Mouse (Mus musculus) left cerebral cortex, adult 18-20 months (tissue): ENCODE data around the gene Hspa8. TPM values are rescaled to one million over a fixed set of nuclear protein-coding genes. Genes with fewer than 3 reads are reported as not detected.
"Not testable (repeated sequence)": the region's sequence is repeated elsewhere in the genome, so short reads cannot be mapped to it uniquely, and the experiment has no call there.

ENCODE experiments used
- DNase-seq, 2 experiments: peaks; one replicate each; pipeline ENCODE4 v3.0.0; 2021 to 2022; ENCODE audit warnings: low spot score in 2 of 2, mixed read lengths in 1 of 2
- long read RNA-seq, 2 experiments: library from polyadenylated mRNA; stranded (forward); transcript quantifications; one replicate each; pipeline ENCODE4 v2.0.0; 2021
- total RNA-seq, 2 experiments: library from RNA; stranded (reverse); gene quantifications; 2 replicates each; pipeline ENCODE4 v1.2.3; 2021

Hspa8 gene
- 1,000 to 10,000 TPM; 2,352 to 2,482 TPM for total RNA-seq
- long read RNA-seq, experiment 1, transcript Hspa8-201 (9 exons, 2,394 nt): major isoform, 3,128 of 3,304 reads
- long read RNA-seq, experiment 1, partial matches to known transcripts: 129 of 3,304 reads
- long read RNA-seq, experiment 1, other reads (novel, unspliced or antisense): 47 of 3,304 reads
- long read RNA-seq, experiment 2, transcript Hspa8-201 (9 exons, 2,394 nt): major isoform, 2,200 of 2,310 reads
- long read RNA-seq, experiment 2, partial matches to known transcripts: 79 of 2,310 reads
- long read RNA-seq, experiment 2, other reads (novel, unspliced or antisense): 31 of 2,310 reads

DNA sequence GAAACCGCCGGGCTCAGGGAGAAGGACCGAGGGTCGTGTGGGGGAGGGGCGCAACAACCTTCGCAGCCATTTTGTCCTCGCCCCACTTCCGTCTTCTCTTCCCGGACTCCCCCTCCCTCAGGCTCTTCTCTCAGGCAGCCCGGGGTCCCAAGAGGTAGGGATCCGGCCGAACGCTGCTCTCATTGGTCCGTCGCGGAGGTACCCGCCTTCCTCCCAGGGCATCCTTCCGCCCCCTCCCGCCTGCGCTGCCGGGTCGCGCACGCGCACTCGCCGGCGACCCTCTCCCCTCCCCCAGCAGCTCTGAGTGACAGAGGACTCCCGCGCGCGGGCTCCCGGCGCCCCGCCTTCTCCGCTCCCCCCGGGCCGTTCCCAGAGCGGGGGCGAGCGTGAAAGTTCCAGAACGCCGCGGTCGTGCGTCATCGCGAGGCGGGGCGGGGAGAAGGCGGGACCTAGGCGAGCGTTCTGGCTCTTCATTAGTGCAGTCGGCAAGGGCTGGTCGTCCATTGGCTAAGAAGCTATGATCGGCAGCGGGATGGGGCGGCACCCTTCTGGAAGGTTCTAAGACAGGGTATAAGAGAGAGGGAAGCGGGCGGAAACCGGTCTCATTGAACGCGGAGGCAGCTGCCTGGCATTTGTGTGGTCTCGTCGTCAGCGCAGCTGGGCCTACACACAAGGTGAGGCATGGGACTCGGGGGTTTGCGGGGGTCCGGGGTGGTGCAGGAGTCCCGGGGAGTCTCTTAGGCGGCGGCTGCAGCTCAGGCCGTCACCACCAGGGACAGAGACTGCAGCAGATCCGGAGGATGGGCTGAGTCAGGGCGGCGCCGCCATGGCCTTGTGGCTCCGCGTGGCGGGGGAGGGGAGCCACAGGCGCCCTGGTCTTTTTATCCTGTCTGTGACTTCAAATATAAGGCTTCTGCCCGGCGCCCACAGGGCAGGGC lies at the start of gene Hspa8:
Hspa8 (plus strand) TSS at position 310 of the 938 bp plus-strand sequence.
- peak; percentile 100 for DNase-seq

DNA sequence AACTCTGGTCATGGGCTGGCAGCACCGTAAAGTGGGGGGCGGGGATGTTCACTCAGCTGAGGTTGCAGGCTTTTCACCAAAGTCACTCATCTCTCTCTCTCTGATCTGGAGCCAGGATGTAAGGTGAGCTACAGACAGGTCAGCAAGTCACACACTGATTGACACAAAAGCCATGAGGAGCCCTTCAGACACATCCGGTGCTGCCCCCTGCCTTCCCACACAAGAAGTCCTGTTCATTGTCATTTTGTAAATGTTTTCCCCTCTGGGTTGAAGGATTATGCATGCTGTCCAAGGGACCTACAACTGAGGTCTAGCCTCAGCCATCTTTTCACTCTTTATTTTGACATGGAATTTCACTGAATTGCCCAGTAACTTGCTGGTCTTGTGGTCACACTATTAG lies 49.0 kb upstream of the Hspa8 start:
- no peak for DNase-seq

DNA sequence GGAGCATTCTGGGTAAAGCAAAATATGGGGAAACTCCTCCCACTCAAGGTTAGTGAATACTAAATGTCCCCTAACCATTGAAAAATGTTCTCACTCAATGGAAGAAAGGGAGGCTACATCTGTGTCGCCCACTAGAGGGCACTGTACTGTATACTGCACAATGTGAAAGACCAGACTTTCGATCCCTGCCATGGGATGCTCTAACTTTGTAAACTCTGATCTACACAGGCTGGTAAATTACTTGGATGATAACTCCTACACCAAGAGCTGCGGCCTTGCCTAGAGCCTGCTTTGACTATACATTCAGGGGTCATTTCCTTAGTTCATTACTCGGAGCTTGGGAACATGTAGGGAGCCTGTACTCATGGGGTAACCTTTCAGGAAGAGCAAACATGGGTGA lies 44.4 kb upstream of the Hspa8 start:
- DNase-seq: peak in 1 of 2 experiments; percentile 54

DNA sequence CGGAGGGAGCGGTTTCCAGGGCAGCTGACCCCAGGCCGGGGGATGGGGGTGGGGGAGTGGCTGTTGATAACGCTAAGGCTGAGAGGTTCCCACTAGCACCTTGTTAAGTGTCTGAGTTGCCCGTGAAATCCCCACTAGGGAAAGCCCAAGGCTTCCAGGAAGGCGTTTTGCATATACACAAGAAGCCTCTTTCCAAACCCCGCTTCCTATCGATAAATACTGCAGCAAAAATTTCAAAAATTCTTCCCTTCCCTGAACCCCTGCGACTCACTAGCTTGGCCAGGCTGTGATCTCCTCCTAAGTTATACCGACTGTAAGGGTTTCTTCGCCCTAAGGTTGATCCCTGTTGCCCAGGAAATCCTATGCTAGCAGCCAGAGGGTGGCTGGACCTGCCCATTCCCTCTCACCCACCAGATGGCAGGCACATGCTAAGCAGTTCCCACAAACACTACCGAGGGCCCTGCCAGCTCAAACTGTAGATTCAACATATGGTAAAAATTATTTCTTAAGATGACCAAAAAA lies 43.6 kb upstream of the Hspa8 start:
- peak; percentile 65 to 74 for DNase-seq

DNA sequence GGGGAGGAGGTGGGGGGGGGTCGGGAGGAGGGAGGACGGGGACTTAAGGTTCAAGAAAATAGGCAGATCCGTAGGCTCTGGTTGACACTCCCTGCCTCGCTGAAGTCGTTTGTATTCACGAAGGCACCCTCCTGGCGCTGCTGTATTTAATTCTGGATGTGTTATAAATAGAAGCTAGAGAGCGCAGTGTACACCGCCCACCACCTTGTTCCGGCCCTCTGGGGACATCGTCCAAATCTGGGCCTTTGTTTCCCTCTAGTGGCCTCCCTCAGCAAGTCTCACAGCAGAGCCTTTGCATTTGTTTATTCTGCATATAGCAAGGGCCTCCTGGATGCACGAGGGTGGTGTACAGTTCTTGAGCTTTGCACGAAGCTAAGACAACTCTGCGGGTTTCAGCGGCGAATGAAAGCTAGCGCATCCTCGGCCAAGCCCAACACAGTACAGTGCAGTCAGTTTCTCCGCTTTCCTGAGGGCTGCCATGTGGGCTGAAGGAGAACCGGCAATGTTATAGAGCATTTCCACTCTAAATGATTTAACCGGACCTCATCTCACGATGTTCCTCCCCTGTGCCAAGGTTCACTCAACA lies 43.0 kb upstream of the Hspa8 start:
- DNase-seq: peak; percentile 83 to 90

DNA sequence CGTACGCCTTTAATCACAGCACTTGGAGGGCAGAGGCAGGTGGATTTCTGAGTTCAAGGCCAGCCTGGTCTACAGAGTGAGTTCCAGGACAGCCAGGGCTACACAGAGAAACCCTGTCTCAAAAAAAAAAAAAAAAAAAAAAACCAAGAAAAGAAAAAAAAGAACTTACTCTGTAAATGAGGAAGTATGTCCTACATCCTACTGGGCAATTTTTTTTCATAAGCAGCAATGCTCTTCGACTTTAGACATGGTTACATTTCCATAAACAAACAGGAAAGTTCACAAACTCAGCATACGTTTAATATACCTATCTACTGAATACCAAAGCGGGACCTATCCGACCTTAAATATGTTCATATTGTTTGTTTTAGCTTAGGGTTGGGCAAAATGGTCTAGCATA lies 38.4 kb upstream of the Hspa8 start:
- no peak for DNase-seq

DNA sequence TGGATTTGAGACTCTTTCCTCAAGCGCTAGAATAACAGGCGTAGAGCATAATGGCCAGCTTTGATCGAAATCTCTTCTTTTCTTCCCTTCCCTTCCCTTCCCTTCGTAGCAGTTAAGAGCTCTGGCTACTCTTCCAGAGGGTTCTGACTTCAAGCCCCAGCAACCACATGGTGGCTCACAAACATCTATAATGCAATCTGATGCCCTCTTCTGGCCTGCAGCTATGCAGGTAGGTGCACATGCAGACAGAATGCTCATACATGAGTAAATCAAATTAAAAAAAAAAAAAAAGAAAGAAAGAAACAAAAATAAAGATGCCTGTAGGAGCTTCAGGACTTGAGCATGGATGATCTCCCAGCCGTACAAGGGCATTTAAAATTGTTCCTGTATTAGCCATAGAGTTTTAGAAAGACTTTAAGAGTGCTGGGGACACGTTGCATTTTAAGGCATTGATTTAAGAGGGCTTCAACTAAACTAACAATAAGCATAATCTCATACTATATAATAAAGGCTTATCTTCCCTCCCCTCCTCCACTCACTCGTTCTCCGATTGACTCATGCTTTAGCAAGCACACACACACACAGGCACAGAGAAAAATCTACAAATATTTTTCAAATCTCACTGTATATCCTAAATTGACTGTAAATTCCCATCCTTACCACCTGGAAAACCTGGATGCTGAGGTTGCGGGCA lies 35.8 kb upstream of the Hspa8 start:
- DNase-seq: no peak

DNA sequence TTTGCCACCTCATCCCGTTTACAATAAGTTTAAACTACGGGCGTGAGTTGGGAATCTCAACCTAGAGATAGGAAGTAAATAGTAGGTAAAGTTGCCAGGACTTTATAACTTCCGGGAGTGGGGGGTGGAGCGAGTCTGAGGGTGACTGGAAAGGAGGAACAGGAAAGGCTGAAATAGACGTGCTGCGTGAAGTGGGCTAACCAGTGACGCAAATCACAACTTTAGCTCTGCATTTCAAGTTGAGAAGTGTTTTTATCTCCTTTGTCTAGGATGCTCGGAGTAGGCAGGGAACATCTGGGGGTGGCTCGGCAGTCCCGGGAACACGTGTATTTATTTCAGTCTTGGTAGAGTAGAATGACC lies 35.2 kb upstream of the Hspa8 start:
- DNase-seq: peak; percentile 63 to 73

DNA sequence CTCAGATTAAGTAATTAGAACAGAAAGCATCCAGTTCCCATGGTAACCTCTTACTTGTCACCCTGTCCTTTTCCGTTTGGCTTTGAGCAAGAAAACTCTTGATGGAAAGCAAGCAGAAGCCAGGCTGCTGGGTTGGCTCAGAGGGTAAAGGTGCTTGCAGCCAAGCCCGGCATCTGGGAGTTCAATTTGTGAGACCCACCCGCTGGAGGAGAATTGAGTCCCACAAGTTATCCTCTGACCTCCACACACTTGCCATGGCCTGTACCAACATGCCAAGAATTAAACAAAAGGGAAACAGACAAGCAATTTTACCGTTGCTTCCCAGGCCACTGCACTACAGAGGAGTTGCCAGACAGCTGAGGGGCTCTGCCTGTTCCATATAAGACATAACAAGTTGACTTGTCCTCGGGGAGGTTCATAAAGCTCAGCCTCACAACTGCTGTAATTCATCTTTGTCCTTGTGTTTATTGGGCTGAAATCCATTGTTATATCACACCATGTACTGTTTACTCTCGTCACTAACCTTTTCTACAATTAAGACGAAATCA lies 34.7 kb upstream of the Hspa8 start:
- no peak for DNase-seq

DNA sequence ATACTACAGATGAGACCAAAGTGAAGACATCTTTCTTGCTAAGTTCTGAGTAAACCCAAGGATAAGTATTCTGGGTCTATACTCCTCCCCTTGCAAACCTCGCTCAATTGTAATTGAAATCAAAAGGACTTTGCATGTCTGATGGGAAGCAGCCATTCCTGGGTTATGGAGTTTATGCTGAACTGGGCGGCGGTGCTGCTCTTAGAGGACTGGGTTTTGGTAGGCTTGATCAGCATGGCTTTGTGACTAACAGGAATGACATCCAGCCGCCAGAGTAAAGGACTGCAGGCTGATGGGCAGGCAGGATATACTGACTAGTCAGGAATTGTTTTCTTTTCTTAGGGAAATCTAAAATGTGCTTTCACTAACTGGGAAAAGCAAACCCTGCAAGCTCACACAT lies 32.8 kb upstream of the Hspa8 start:
- DNase-seq: no peak

DNA sequence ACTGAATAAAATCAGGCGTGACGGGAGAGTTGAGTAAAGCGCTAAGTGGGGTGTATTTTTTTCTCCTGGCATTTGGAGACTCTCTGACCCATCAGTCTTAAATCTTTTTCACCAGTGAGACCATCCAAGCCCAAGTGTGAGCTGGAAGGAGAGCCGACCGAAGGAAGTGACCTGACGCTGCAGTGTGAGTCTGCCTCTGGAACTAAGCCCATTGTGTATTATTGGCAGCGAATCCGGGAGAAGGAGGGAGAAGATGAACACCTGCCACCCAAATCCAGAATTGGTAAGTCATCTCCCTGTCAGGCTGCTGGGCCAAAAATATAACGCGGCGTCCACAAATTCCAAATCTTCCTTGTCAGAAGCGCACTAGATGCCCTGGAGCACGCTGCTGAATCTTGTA lies 28.5 kb upstream of the Hspa8 start:
- DNase-seq: no peak

DNA sequence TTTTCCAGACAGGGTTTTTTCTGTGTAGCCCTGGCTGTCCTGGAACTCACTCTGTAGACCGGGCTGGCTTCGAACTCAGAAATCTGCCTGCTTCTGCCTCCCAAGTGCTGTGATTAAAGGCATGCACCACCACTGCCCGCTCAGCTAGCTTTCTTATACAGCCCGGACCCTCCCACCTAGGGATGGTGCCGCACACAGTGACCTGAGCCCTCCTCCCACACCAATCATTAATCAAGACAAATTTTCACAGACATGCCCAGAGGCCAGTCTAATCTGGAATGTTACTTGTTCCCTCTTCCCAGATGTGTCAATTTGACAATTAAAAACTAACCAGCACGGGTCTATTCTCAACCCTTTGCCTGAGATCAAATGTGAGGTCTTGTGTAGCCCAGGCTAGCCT lies 27.6 kb upstream of the Hspa8 start:
- DNase-seq: not testable (repeated sequence)

DNA sequence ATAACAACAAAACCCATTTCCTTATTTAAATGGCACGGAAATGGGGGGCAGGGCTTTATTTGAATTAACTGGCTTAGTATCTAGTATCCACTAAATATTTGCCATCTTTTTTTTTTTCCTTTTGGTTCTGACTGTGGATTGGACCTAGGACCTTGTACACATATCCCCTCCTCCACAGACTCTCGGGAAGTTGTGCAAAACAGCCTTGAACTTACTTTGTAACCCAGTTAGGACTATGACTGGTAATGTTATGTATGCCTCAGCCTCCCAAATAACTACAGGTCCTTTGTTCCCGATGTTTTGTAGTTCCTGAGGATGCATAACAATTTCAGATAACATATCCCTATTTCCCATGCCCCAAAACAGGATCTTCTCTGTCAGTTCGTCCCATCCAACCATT lies 26.9 kb upstream of the Hspa8 start:
- DNase-seq: no peak

DNA sequence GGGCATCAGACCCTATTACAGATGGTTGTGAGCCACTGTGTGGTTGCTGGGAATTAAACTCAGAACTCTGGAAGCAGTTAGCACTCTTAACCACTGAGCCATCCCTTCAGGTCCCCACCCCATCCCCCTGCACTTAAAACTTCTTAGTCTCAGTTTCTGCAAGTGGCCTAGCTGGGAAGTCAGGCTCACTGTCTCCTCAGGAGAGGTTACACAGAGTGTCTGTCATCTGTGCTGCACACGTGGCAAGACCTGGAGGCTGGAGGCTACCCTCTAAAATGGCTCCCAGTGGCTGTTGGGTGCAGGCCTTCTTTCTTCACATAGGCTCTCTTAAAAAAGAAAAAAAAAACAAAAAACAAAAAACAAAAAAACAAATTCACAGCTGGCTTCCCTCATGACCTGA lies 24.7 kb upstream of the Hspa8 start:
- no peak for DNase-seq

DNA sequence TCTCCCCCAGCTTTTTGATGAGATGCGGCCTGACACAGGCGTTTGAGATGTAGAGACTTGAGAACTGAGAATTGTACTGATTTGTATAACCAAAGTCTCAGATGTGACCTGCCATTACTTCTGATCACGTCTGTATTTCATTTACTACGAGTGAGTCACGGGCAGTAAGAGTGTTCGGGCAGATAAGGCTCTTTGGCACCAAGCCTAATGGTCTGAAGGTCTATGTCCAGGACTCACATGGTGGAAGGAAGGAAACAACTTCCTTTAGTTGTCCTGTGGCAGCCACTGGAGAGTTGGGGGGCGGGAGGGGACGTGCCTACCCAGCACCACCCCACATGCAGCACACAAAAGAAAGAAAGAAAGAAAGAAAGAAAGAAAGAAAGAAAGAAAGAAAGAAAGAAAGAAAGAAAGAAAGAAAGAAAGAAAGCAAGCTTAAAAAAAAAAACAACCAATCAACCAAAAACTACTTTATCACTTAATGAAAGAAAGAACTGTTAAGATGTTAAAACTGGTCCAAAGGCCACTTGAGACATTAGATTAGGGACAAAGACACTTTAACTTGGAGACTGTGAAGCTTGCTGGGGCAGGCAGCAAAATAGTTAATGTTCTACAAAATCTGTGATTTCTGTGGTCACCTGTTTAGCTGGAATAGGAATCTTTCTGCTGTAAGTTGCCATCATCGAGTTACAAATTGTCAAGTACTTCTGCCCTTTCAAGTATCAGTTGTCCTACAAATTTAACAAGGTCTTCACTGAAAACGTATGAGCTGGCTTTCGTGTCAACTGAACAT lies 24.1 kb upstream of the Hspa8 start:
- DNase-seq: no peak

DNA sequence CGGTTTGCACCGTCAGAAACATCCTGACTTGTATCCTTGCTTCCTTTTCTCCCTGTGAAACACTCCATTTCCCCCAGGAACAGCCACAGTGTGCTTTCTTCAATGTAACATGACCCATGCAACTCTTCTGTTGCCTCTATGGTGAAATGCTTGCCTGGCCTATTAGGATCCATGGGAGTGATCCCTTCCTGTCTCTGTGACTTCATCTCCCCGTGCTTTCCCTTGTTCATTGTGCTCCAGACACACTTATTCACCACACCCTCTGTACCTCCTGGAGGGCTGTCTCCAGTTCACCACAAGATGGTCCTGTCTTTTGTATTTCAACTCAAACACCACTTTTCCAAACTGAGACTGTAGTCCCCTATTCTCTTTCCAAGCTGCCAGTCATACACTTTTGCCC lies 20.7 kb upstream of the Hspa8 start:
- no peak for DNase-seq

DNA sequence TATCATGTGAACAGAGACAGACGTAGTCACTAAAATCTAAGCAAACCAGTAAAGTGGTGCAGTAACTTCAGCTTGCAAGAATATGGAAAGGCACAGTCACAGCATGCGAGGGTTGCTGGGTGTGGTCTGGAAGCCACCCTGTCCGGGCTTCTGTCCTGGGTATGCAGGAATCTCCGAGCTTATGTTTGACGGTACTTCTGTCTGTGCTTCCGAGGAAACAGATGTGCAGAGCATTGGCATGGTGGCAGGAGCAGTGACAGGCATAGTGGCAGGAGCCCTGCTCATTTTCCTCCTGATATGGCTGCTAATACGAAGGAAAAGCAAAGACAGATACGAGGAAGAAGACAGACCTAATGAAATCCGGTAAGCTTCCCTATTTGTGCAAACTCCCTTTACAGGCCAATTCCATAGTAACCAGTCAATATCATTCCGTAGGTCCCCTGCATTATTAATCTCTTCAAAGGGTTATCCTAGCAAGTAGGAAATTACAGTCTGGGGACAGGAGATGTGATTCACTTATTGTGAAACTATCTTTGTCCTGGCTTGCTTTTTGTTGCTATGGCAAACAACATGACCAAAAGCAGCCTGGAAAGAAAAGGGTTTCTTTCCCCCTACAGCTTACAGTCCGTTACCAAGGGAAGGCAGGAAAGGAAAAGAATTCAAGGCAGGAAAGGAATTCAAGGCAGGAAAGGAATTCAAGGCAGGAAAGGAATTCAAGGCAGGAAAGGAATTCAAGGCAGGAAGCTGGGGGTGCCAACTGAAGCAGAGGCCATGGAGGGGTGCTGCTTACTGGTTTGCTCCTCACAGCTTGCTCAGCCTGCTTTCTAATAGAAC lies 19.7 kb upstream of the Hspa8 start:
- no peak for DNase-seq

DNA sequence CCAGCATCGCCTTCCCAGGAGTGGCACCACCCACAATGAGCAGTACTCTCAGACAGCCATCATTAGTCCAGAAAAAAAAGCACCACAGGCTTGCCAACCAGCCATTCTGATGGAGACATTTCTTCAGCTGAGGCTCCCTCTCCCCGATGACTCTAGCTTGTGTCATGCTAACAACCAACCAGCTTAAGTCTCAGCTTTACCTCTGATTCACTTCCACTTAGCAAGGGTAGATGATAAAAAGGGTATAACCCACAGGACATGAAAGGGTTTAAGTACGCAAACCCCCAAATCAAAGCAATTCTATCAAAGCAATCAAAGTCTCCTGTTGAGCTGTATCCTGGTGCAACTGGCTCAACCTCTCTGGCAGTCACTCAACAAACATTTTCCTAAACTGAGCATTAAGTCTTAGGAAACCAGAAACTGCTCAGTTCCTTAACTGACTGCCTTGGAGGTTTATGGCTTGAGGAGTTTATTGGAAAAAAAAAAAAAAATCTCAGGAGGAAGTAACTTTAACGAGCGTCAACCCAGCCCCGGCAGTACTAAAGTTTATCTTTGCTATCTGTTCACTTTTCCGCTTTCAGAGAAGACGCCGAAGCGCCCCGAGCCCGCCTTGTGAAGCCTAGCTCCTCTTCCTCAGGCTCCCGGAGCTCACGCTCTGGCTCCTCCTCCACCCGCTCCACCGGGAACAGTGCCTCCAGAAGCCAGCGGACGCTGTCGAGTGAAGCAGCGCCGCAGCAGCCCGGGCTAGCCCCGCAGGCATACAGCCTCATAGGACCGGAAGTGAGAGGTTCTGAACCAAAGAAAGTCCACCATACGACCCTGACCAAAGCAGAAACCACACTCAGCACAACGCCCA lies 18.8 kb upstream of the Hspa8 start:
- no peak for DNase-seq
